Mouse (Mus musculus) erythroblast, embryonic 14.5 days (primary cell): ENCODE measurements at regions not wholly inside any gene's neighbourhood (a gene's known extent, or its start where the extent isn't known, plus 50 kb on each side); places are given as distances from the start of the nearest gene placed in this dataset.

Experiments
- H3K27me3 ChIP-seq: 2 replicates; pipeline ENCODE4 v1.6.1; 2012; ENCODE audit warnings: inconsistent platforms; ENCODE audit not compliant: control insufficient read depth
- H3K36me3 ChIP-seq: 2 replicates; pipeline ENCODE4 v1.6.1; 2012; ENCODE audit warnings: mild to moderate bottlenecking, inconsistent platforms; ENCODE audit not compliant: control insufficient read depth
- H3K4me1 ChIP-seq: 2 replicates; pipeline ENCODE4 v1.6.1; 2012; ENCODE audit warnings: inconsistent platforms; ENCODE audit not compliant: control insufficient read depth
- H3K4me3 ChIP-seq: replicated peaks from 2 replicates; pipeline ENCODE3; 2012; ENCODE audit warnings: moderate library complexity, mild to moderate bottlenecking, inconsistent platforms
- H3K9me3 ChIP-seq: 2 replicates; pipeline ENCODE4 v1.6.1; 2012; ENCODE audit warnings: low read length, inconsistent platforms, mixed read lengths; ENCODE audit not compliant: control insufficient read depth
- GATA1 ChIP-seq: IDR thresholded peaks from 2 replicates; pipeline ENCODE4 v1.6.1; 2012; ENCODE audit warnings: low read length, inconsistent platforms, mixed read lengths
- TAL1 ChIP-seq: IDR thresholded peaks from 3 replicates; pipeline ENCODE4 v1.6.1; 2012; ENCODE audit warnings: low read length, inconsistent platforms, mixed read lengths

GRCm38 (mm10) chr4:125289031-125289449, 161.4 kb upstream of the Zc3h12a start:
- Histone ChIP-seq H3K4me3 (no peak overlapping the region), H3K36me3 (no peaks in the 10 kb centered on the region), H3K4me1 (no peaks in the 10 kb centered on the region), H3K27me3 (no peaks in the 10 kb centered on the region), H3K9me3 (no peaks in the 10 kb centered on the region)
- TF ChIP-seq GATA1: no peak
- no peak for TF ChIP-seq TAL1

- H3K9me3 ChIP-seq: no peaks in the 10 kb centered on the region
Observed at GRCm38 (mm10) chr4:125282974-125283319, 155.3 kb upstream of the Zc3h12a start.

GRCm38 (mm10) chr4:125282154-125282973, 154.7 kb upstream of the Zc3h12a start:
- TF ChIP-seq GATA1: no peak
- no peak for TF ChIP-seq TAL1
- H3K4me3 ChIP-seq: no peak overlapping the region
- no peaks in the 10 kb centered on the region for H3K27me3 ChIP-seq
- H3K4me1 ChIP-seq: no peaks in the 10 kb centered on the region
- no peaks in the 10 kb centered on the region for H3K9me3 ChIP-seq
- H3K36me3 ChIP-seq: no peaks in the 10 kb centered on the region

More at GRCm38 (mm10) chr4:125282974-125283319, 155.3 kb upstream of the Zc3h12a start:
- Histone ChIP-seq H3K27me3 (no peaks in the 10 kb centered on the region), H3K36me3 (no peaks in the 10 kb centered on the region), H3K4me1 (no peaks in the 10 kb centered on the region), H3K4me3 (no peak overlapping the region)
- TF ChIP-seq GATA1 (no peak), TAL1 (no peak)

GRCm38 (mm10) chr4:125279165-125279564, 151.5 kb upstream of the Zc3h12a start:
- Histone ChIP-seq H3K27me3 (peaks cover 17% of the 10 kb centered on the region), H3K4me3 (no peak overlapping the region), H3K36me3 (no peaks in the 10 kb centered on the region), H3K9me3 (no peaks in the 10 kb centered on the region), H3K4me1 (no peaks in the 10 kb centered on the region)
- TF ChIP-seq GATA1 (no peak), TAL1 (no peak)

- Histone ChIP-seq H3K4me3 (no peak overlapping the region), H3K4me1 (no peaks in the 10 kb centered on the region), H3K27me3 (peaks cover 17% of the 10 kb centered on the region), H3K9me3 (peaks cover 5% of the 10 kb centered on the region), H3K36me3 (no peaks in the 10 kb centered on the region)
- no peak for TF ChIP-seq TAL1
- no peak for TF ChIP-seq GATA1
Observed at GRCm38 (mm10) chr4:125276861-125277260, 149.2 kb upstream of the Zc3h12a start.

- H3K9me3 ChIP-seq: peaks cover 5% of the 10 kb centered on the region
- no peak for TF ChIP-seq TAL1
- no peak for TF ChIP-seq GATA1
- H3K4me3 ChIP-seq: no peak overlapping the region
- H3K36me3 ChIP-seq: no peaks in the 10 kb centered on the region
- no peaks in the 10 kb centered on the region for H3K4me1 ChIP-seq
- H3K27me3 ChIP-seq: peaks cover 17% of the 10 kb centered on the region
Observed at GRCm38 (mm10) chr4:125275259-125275658, 147.6 kb upstream of the Zc3h12a start.

- Histone ChIP-seq H3K36me3 (no peaks in the 10 kb centered on the region), H3K4me3 (no peak overlapping the region), H3K27me3 (peaks cover 12% of the 10 kb centered on the region), H3K9me3 (peaks cover 5% of the 10 kb centered on the region), H3K4me1 (no peaks in the 10 kb centered on the region)
- TF ChIP-seq TAL1 (no peak), GATA1 (no peak)
Observed at GRCm38 (mm10) chr4:125270951-125271350, 143.3 kb upstream of the Zc3h12a start.

- Histone ChIP-seq H3K4me3 (no peak overlapping the region), H3K4me1 (no peaks in the 10 kb centered on the region), H3K9me3 (no peaks in the 10 kb centered on the region), H3K27me3 (no peaks in the 10 kb centered on the region), H3K36me3 (no peaks in the 10 kb centered on the region)
- TF ChIP-seq TAL1 (no peak), GATA1 (no peak)
Observed at GRCm38 (mm10) chr4:125266212-125266611, 138.6 kb upstream of the Zc3h12a start.

- TF ChIP-seq TAL1: no peak
- TF ChIP-seq GATA1: no peak
- Histone ChIP-seq H3K4me3 (no peak overlapping the region), H3K36me3 (no peaks in the 10 kb centered on the region), H3K9me3 (no peaks in the 10 kb centered on the region), H3K4me1 (no peaks in the 10 kb centered on the region), H3K27me3 (no peaks in the 10 kb centered on the region)
Observed at GRCm38 (mm10) chr4:125265575-125265974, 137.9 kb upstream of the Zc3h12a start.

GRCm38 (mm10) chr4:125265065-125265464, 137.4 kb upstream of the Zc3h12a start:
- no peaks in the 10 kb centered on the region for H3K9me3 ChIP-seq
- no peak for TF ChIP-seq TAL1
- H3K27me3 ChIP-seq: no peaks in the 10 kb centered on the region
- no peak overlapping the region for H3K4me3 ChIP-seq
- H3K4me1 ChIP-seq: no peaks in the 10 kb centered on the region
- H3K36me3 ChIP-seq: no peaks in the 10 kb centered on the region
